Mouse (Mus musculus): ENCODE results near the gene B4gat1. TPM values are rescaled to one million over a fixed set of nuclear protein-coding genes. Genes with fewer than 3 reads are reported as not detected.

The B4gat1 gene
- 60.2 and 65.1 TPM in 2 replicates for polyA plus RNA-seq (2015; fragmentation: Nextera tagmentation; extraction: Ambion mirVana)

- Histone ChIP-seq H3K27ac (ENCODE audit: low read length) (peak within 1 kb of the TSS; percentile 79), H3K4me3 (ENCODE audit: low read length) (peak within 1 kb of the TSS; percentile 89), H3K9me3 (ENCODE audit: low read length) (no peaks in the 10 kb centered on the region), H3K4me1 (ENCODE audit: insufficient read depth, low read length) (peaks cover 23% of the 10 kb centered on the region), H3K36me3 (ENCODE audit: insufficient read depth, low read length) (no peaks in the 10 kb centered on the region), H3K9ac (replicated peaks; ENCODE audit: low read length) (peak within 1 kb of the TSS; percentile 95), H3K4me2 (replicated peaks; ENCODE audit: low read depth, low read length) (peak within 1 kb of the TSS; percentile 86), H3K27me3 (ENCODE audit: insufficient read depth, low read length) (no peaks in the 10 kb centered on the region)
- under 1% methylated on average over 40 of the region's 44 CpGs for WGBS
- peak; percentile 92 for ATAC-seq (ENCODE audit: low FRiP score, low TSS enrichment)
Observed at GRCm38 (mm10) chr19:5038709-5039156, at the start of gene B4gat1, which contains the start of gene AC124502.3. TSS of gene B4gat1 (plus strand) at chr19:5038826. TSS of gene AC124502.3 (plus strand) at chr19:5038891.

- Histone ChIP-seq H3K4me1 (ENCODE audit: insufficient read depth, low read length) (no peaks in the 10 kb centered on the region), H3K4me3 (ENCODE audit: low read length) (no peak overlapping the region), H3K27ac (ENCODE audit: low read length) (no peak overlapping the region), H3K9me3 (ENCODE audit: low read length) (no peaks in the 10 kb centered on the region), H3K9ac (replicated peaks; ENCODE audit: low read length) (no peak overlapping the region), H3K36me3 (ENCODE audit: insufficient read depth, low read length) (no peaks in the 10 kb centered on the region), H3K27me3 (ENCODE audit: insufficient read depth, low read length) (peaks cover 50% of the 10 kb centered on the region), H3K4me2 (replicated peaks; ENCODE audit: low read depth, low read length) (no peak overlapping the region)
- ATAC-seq (ENCODE audit: low FRiP score, low TSS enrichment), result 0 out of 2 replicates have a peak, but pooled peaks have one; percentile 31
- WGBS, result 3% methylated on average over 13 of the region's 13 CpGs
Observed at GRCm38 (mm10) chr19:4989013-4989412, 49.6 kb upstream of the B4gat1 start.

GRCm38 (mm10) chr19:4989434-4990255, 49.0 kb upstream of the B4gat1 start:
- Histone ChIP-seq H3K27me3 (ENCODE audit: insufficient read depth, low read length) (peaks cover 44% of the 10 kb centered on the region), H3K9me3 (ENCODE audit: low read length) (no peaks in the 10 kb centered on the region), H3K4me2 (replicated peaks; ENCODE audit: low read depth, low read length) (no peak overlapping the region), H3K4me3 (ENCODE audit: low read length) (no peak overlapping the region), H3K27ac (ENCODE audit: low read length) (no peak overlapping the region), H3K4me1 (ENCODE audit: insufficient read depth, low read length) (no peaks in the 10 kb centered on the region), H3K36me3 (ENCODE audit: insufficient read depth, low read length) (no peaks in the 10 kb centered on the region), H3K9ac (replicated peaks; ENCODE audit: low read length) (no peak overlapping the region)
- ATAC-seq (ENCODE audit: low FRiP score, low TSS enrichment), result no peak
- WGBS, result 19% methylated on average over 47 of the region's 47 CpGs

GRCm38 (mm10) chr19:4990256-4990625, 48.4 kb upstream of the B4gat1 start, which contains the start of gene Npas4:
TSS of gene Npas4 (minus strand) at chr19:4990316.
- no peak within 1 kb of the TSS for H3K9ac ChIP-seq (replicated peaks; ENCODE audit: low read length)
- WGBS, result 22% methylated on average over 4 of the region's 4 CpGs
- H3K4me2 ChIP-seq (replicated peaks; ENCODE audit: low read depth, low read length), result no peak within 1 kb of the TSS
- no peaks in the 10 kb centered on the region for H3K4me1 ChIP-seq (ENCODE audit: insufficient read depth, low read length)
- no peaks in the 10 kb centered on the region for H3K9me3 ChIP-seq (ENCODE audit: low read length)
- no peak within 1 kb of the TSS for H3K4me3 ChIP-seq (ENCODE audit: low read length)
- H3K36me3 ChIP-seq (ENCODE audit: insufficient read depth, low read length), result no peaks in the 10 kb centered on the region
- H3K27me3 ChIP-seq (ENCODE audit: insufficient read depth, low read length), result peaks cover 39% of the 10 kb centered on the region
- ATAC-seq (ENCODE audit: low FRiP score, low TSS enrichment), result no peak
- no peak within 1 kb of the TSS for H3K27ac ChIP-seq (ENCODE audit: low read length)

- no peaks in the 10 kb centered on the region for H3K9me3 ChIP-seq (ENCODE audit: low read length)
- no peaks in the 10 kb centered on the region for H3K36me3 ChIP-seq (ENCODE audit: insufficient read depth, low read length)
- no peak overlapping the region for H3K9ac ChIP-seq (replicated peaks; ENCODE audit: low read length)
- H3K4me2 ChIP-seq (replicated peaks; ENCODE audit: low read depth, low read length), result no peak overlapping the region
- ATAC-seq (ENCODE audit: low FRiP score, low TSS enrichment), result no peak
- no peak overlapping the region for H3K27ac ChIP-seq (ENCODE audit: low read length)
- WGBS, result 2% methylated on average over 21 of the region's 22 CpGs
- H3K4me3 ChIP-seq (ENCODE audit: low read length), result no peak overlapping the region
- peaks cover 36% of the 10 kb centered on the region for H3K27me3 ChIP-seq (ENCODE audit: insufficient read depth, low read length)
- no peaks in the 10 kb centered on the region for H3K4me1 ChIP-seq (ENCODE audit: insufficient read depth, low read length)
Observed at GRCm38 (mm10) chr19:4990716-4991115, 47.9 kb upstream of the B4gat1 start.

- no peaks in the 10 kb centered on the region for H3K9me3 ChIP-seq (ENCODE audit: low read length)
- no peak overlapping the region for H3K9ac ChIP-seq (replicated peaks; ENCODE audit: low read length)
- H3K27ac ChIP-seq (ENCODE audit: low read length), result no peak overlapping the region
- H3K4me1 ChIP-seq (ENCODE audit: insufficient read depth, low read length), result no peaks in the 10 kb centered on the region
- no peak overlapping the region for H3K4me3 ChIP-seq (ENCODE audit: low read length)
- H3K4me2 ChIP-seq (replicated peaks; ENCODE audit: low read depth, low read length), result no peak overlapping the region
- WGBS, result 17% methylated on average over 8 of the region's 8 CpGs
- no peak for ATAC-seq (ENCODE audit: low FRiP score, low TSS enrichment)
- no peaks in the 10 kb centered on the region for H3K36me3 ChIP-seq (ENCODE audit: insufficient read depth, low read length)
- peaks cover 36% of the 10 kb centered on the region for H3K27me3 ChIP-seq (ENCODE audit: insufficient read depth, low read length)
Observed at GRCm38 (mm10) chr19:4992371-4992770, 46.3 kb upstream of the B4gat1 start.

- no peak overlapping the region for H3K4me2 ChIP-seq (replicated peaks; ENCODE audit: low read depth, low read length)
- H3K27me3 ChIP-seq (ENCODE audit: insufficient read depth, low read length), result peaks cover 36% of the 10 kb centered on the region
- no peak overlapping the region for H3K4me3 ChIP-seq (ENCODE audit: low read length)
- H3K9ac ChIP-seq (replicated peaks; ENCODE audit: low read length), result no peak overlapping the region
- no peaks in the 10 kb centered on the region for H3K4me1 ChIP-seq (ENCODE audit: insufficient read depth, low read length)
- no peaks in the 10 kb centered on the region for H3K9me3 ChIP-seq (ENCODE audit: low read length)
- no peak overlapping the region for H3K27ac ChIP-seq (ENCODE audit: low read length)
- no peaks in the 10 kb centered on the region for H3K36me3 ChIP-seq (ENCODE audit: insufficient read depth, low read length)
- ATAC-seq (ENCODE audit: low FRiP score, low TSS enrichment), result no peak
- 0% methylated on average over 9 of the region's 9 CpGs for WGBS
Observed at GRCm38 (mm10) chr19:4992904-4993303, 45.7 kb upstream of the B4gat1 start.

- Histone ChIP-seq H3K4me1 (ENCODE audit: insufficient read depth, low read length) (no peaks in the 10 kb centered on the region), H3K36me3 (ENCODE audit: insufficient read depth, low read length) (no peaks in the 10 kb centered on the region), H3K9ac (replicated peaks; ENCODE audit: low read length) (no peak overlapping the region), H3K9me3 (ENCODE audit: low read length) (no peaks in the 10 kb centered on the region), H3K27ac (ENCODE audit: low read length) (no peak overlapping the region), H3K4me3 (ENCODE audit: low read length) (no peak overlapping the region), H3K27me3 (ENCODE audit: insufficient read depth, low read length) (peaks cover 36% of the 10 kb centered on the region), H3K4me2 (replicated peaks; ENCODE audit: low read depth, low read length) (no peak overlapping the region)
- no peak for ATAC-seq (ENCODE audit: low FRiP score, low TSS enrichment)
- WGBS, result 64% methylated on average over 5 of the region's 5 CpGs
Observed at GRCm38 (mm10) chr19:4994043-4994442, 44.6 kb upstream of the B4gat1 start.

- no peaks in the 10 kb centered on the region for H3K36me3 ChIP-seq (ENCODE audit: insufficient read depth, low read length)
- H3K4me1 ChIP-seq (ENCODE audit: insufficient read depth, low read length), result peaks cover 9% of the 10 kb centered on the region; the same call in 1 of the 2 replicates
- ATAC-seq (ENCODE audit: low FRiP score, low TSS enrichment), result no peak
- no peak overlapping the region for H3K9ac ChIP-seq (replicated peaks; ENCODE audit: low read length)
- H3K27ac ChIP-seq (ENCODE audit: low read length), result no peak overlapping the region
- H3K9me3 ChIP-seq (ENCODE audit: low read length), result no peaks in the 10 kb centered on the region
- whole genome bisulfite sequencing, result 73% methylated on average over 6 of the region's 6 CpGs
- H3K4me2 ChIP-seq (replicated peaks; ENCODE audit: low read depth, low read length), result no peak overlapping the region
- no peaks in the 10 kb centered on the region; the same call in 1 of the 2 replicates for H3K27me3 ChIP-seq (ENCODE audit: insufficient read depth, low read length)
- no peak overlapping the region for H3K4me3 ChIP-seq (ENCODE audit: low read length)
Observed at GRCm38 (mm10) chr19:4999445-5000140, 39.0 kb upstream of the B4gat1 start.
